Mouse (Mus musculus): ENCODE data around the gene Gm49601.

Gene Gm49601

DNA sequence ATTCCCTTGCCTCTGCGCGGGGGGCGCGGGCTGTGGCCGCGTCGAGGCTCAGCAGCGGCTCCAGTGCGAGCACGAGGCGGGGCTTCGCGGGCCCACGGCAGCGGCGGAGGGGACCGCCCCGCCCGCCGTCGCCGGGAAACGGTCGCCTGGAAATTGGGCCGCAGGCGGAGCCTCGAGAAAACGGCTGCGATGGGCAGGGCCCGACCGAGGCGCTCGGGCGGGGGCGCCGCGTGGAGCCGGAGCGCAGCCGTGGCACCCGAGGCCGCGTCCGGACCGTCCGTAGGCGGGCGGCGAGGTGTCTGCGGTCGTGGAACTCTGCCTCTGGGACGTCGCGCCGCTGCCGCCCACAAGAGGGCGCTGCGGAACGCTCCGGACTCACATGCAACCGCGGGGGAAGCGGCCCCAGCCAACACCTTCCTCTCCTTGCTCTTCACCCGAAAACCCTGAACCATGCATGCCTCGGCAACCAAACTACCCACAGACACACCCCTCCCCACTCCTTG is at the start of gene Gm49601:
Gene Gm49601, minus strand, starts transcription at position 52 of the 503 bp plus-strand sequence.
- H3K4me3 ChIP-seq (replicated peaks; ENCODE audit: low read length): peak within 1 kb of the TSS; percentile 77
- peaks cover 65% of the 10 kb centered on the region for H3K4me1 ChIP-seq (replicated peaks; ENCODE audit: low read depth, low read length)
- peaks cover 97% of the 10 kb centered on the region for H3K27me3 ChIP-seq (ENCODE audit: insufficient read depth, low read length)
- no peaks in the 10 kb centered on the region; the same call in 1 of the 2 replicates for H3K9me3 ChIP-seq (ENCODE audit: low read length)
- H3K36me3 ChIP-seq (ENCODE audit: insufficient read depth, low read length): no peaks in the 10 kb centered on the region
- TF ChIP-seq POU5F1 (IDR thresholded peaks at IDR 0.05; ENCODE audit: borderline replicate concordance, low read length) (no peak), NANOG (IDR thresholded peaks at IDR 0.05; ENCODE audit: borderline replicate concordance, low read length) (no peak), CTCF (conservative IDR thresholded peaks at IDR 0.05; ENCODE audit: low read length) (peak; percentile 6; the same call in 1 of the 2 replicates)

DNA sequence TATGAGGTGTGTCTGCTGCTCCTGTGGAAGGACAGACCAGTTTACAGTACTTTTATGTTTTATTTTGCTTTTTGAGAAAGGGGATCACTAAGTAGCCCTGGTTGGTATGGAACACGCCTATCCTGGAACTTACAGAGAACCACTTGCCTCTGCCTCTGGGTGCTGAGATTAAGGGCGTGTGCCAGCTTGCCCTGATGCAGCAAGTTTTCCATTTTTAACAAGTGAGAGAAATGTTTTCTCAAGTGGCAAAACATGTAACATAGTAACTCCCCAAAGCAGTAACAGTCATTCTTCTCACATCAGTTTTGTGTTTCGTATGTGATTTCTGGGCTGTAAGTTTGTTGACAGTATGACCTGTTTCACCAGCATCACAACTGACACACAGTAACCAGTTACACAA is 46.8 kb upstream of the Gm49601 start:
- Histone ChIP-seq H3K9me3 (ENCODE audit: low read length) (no peaks in the 10 kb centered on the region), H3K4me1 (replicated peaks; ENCODE audit: low read depth, low read length) (peaks cover 5% of the 10 kb centered on the region), H3K36me3 (ENCODE audit: insufficient read depth, low read length) (no peaks in the 10 kb centered on the region), H3K27me3 (ENCODE audit: insufficient read depth, low read length) (peaks cover 11% of the 10 kb centered on the region), H3K4me3 (replicated peaks; ENCODE audit: low read length) (no peak overlapping the region)
- no peak for TF ChIP-seq CTCF (conservative IDR thresholded peaks at IDR 0.05; ENCODE audit: low read length)
- TF ChIP-seq POU5F1 (IDR thresholded peaks at IDR 0.05; ENCODE audit: borderline replicate concordance, low read length): no peak
- no peak for TF ChIP-seq NANOG (IDR thresholded peaks at IDR 0.05; ENCODE audit: borderline replicate concordance, low read length)

DNA sequence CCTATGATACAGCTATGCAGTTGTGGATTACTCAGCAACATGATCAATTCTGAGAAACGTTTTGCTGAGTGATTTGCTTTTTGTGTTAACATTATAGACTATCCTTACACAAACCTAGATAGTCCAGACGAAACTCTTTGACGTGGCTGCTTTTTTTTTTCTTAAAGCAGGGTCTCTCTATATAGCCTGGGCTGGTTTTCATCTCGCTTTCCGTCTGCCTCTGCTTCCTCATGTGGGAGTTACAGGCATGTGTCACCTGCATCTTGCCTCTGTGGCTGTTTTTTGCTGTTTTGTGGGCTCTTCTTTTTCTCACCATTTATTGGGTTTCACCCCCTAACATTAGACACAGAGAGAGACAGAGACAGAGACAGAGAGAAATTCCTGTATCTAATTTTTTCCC is 45.8 kb upstream of the Gm49601 start:
- H3K27me3 ChIP-seq (ENCODE audit: insufficient read depth, low read length): peaks cover 13% of the 10 kb centered on the region
- H3K9me3 ChIP-seq (ENCODE audit: low read length): no peaks in the 10 kb centered on the region
- TF ChIP-seq NANOG (IDR thresholded peaks at IDR 0.05; ENCODE audit: borderline replicate concordance, low read length) (no peak), CTCF (conservative IDR thresholded peaks at IDR 0.05; ENCODE audit: low read length) (no peak), POU5F1 (IDR thresholded peaks at IDR 0.05; ENCODE audit: borderline replicate concordance, low read length) (no peak)
- no peak overlapping the region for H3K4me3 ChIP-seq (replicated peaks; ENCODE audit: low read length)
- H3K4me1 ChIP-seq (replicated peaks; ENCODE audit: low read depth, low read length): no peaks in the 10 kb centered on the region
- H3K36me3 ChIP-seq (ENCODE audit: insufficient read depth, low read length): no peaks in the 10 kb centered on the region

DNA sequence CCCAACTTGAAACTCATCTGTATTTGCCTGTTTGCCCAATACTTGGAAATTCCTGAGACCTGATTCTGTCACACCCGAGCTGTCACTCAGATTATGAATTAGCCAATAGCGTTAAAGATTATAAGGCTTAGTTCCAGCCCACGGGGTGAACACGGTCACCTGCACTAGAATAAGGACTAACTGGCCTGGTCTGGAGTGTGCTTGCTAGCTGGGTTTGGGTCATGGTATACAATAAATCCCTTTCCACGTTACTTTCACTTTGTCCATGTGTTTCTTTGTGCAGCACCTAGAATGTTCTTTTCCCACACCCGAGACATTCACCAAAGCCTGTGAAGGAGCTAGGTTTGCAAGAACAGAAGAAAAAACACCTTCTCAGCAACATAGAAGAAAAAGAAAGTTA is 43.7 kb upstream of the Gm49601 start:
- Histone ChIP-seq H3K4me1 (replicated peaks; ENCODE audit: low read depth, low read length) (no peaks in the 10 kb centered on the region), H3K4me3 (replicated peaks; ENCODE audit: low read length) (no peak overlapping the region), H3K36me3 (ENCODE audit: insufficient read depth, low read length) (no peaks in the 10 kb centered on the region), H3K9me3 (ENCODE audit: low read length) (no peaks in the 10 kb centered on the region), H3K27me3 (ENCODE audit: insufficient read depth, low read length) (peaks cover 15% of the 10 kb centered on the region)
- TF ChIP-seq CTCF (conservative IDR thresholded peaks at IDR 0.05; ENCODE audit: low read length): no peak
- no peak for TF ChIP-seq NANOG (IDR thresholded peaks at IDR 0.05; ENCODE audit: borderline replicate concordance, low read length)
- no peak for TF ChIP-seq POU5F1 (IDR thresholded peaks at IDR 0.05; ENCODE audit: borderline replicate concordance, low read length)

DNA sequence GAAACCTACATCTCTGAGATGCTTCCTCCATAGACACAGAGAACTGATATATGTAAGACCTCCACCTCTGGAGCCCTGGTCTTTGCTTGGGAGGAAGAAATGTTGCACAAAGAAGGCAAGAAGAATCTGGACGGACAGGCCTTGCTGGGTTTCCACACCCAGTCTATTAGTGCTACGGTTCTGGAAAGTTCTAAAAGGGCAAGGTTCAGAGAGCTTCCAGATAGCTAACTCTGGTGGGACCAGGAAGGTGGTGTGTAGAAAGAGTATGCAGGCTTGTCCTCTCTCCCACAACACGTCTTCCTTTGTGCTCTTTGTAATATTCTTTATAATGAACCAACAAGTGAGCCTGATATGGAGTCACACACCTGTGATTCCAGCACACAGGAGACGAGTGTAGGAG is 32.4 kb upstream of the Gm49601 start:
- H3K4me1 ChIP-seq (replicated peaks; ENCODE audit: low read depth, low read length): peaks cover 13% of the 10 kb centered on the region; the same call in 1 of the 2 replicates
- no peaks in the 10 kb centered on the region for H3K36me3 ChIP-seq (ENCODE audit: insufficient read depth, low read length)
- no peak for TF ChIP-seq CTCF (conservative IDR thresholded peaks at IDR 0.05; ENCODE audit: low read length)
- no peak for TF ChIP-seq NANOG (IDR thresholded peaks at IDR 0.05; ENCODE audit: borderline replicate concordance, low read length)
- TF ChIP-seq POU5F1 (IDR thresholded peaks at IDR 0.05; ENCODE audit: borderline replicate concordance, low read length): no peak
- H3K4me3 ChIP-seq (replicated peaks; ENCODE audit: low read length): no peak overlapping the region
- peaks cover 10% of the 10 kb centered on the region for H3K9me3 ChIP-seq (ENCODE audit: low read length)
- H3K27me3 ChIP-seq (ENCODE audit: insufficient read depth, low read length): no peaks in the 10 kb centered on the region

DNA sequence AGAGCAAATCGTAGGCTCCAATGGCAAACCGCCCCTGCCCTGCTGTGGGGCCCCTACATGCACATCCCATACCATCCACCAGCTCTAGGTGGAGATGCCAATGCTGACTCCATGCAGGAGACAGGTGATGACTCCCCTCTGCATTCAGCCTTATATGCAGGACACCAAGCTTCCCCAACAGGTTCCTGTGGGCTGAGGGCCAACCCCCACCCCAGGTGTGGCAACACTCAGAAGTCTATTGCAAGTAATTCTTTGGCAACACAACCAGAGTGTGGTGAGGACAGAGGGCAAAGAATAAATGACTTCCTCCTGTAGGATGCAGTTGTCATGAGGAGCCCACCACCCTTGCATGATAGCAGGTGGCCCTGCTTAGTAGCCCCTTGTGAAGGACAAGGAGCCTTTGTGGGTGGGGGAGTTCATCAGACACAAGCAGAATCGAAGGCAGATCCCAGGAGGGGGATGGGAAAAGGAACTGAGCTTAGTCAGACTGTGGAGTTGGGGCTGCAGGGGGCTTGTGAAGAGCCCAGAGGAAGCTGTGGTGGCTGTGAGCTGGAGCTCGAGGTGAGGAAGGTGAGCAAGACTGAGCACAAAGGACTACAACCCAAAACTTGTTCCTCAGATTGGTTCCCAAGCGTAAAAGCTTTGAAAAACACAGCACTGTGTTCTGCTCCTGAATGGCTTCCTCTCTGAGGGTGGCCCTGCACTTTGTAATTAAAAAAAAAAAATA is 29.3 kb upstream of the Gm49601 start:
- TF ChIP-seq POU5F1 (IDR thresholded peaks at IDR 0.05; ENCODE audit: borderline replicate concordance, low read length): no peak
- no peak for TF ChIP-seq CTCF (conservative IDR thresholded peaks at IDR 0.05; ENCODE audit: low read length)
- no peaks in the 10 kb centered on the region; the same call in 1 of the 2 replicates for H3K27me3 ChIP-seq (ENCODE audit: insufficient read depth, low read length)
- H3K4me1 ChIP-seq (replicated peaks; ENCODE audit: low read depth, low read length): peaks cover 13% of the 10 kb centered on the region; the same call in 1 of the 2 replicates
- no peaks in the 10 kb centered on the region for H3K36me3 ChIP-seq (ENCODE audit: insufficient read depth, low read length)
- peaks cover 5% of the 10 kb centered on the region; the same call in 1 of the 2 replicates for H3K9me3 ChIP-seq (ENCODE audit: low read length)
- no peak overlapping the region for H3K4me3 ChIP-seq (replicated peaks; ENCODE audit: low read length)

DNA sequence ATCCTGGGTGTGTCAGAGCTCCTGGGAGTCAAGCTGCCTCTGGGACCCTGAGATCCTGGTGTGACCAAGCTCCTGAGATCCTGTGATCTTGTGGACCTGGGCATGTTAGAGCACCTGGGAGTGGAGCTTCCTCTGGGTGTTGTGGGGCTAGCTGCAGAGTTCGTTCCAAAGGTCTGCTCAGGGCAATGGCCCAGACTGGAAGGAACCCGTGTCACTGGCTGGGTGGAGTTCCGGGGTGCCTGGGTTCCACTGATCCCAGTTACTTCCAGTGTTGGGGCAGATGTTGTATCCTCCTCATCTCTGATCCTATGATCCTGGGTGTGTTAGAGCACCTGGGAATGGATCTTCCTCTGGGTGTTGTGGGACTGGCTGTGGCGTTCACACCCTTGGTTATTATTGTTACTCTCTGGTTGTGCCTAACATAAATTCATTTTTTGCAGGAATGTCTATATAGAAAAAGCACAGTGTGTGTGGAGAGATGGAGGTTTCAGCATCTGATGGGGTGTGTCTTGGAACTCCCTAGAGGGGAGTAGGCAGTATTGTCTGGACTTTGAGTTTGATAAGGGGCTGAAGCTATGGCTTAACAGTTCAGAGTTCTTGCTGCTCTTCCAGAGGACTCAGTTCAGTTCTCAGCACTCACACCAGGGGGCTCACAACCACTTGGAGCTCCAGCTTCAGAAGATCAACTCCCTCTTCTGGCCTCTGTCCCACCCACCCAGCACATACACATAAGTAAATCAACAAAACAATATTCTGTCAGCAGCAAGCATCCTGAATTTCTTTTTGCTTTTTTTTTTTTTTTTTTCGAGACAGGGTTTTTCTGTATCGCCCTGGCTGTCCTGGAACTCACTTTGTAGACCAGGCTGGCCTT is 27.3 kb upstream of the Gm49601 start:
- H3K9me3 ChIP-seq (ENCODE audit: low read length): no peaks in the 10 kb centered on the region
- no peak overlapping the region for H3K4me3 ChIP-seq (replicated peaks; ENCODE audit: low read length)
- TF ChIP-seq CTCF (conservative IDR thresholded peaks at IDR 0.05; ENCODE audit: low read length) (no peak), NANOG (IDR thresholded peaks at IDR 0.05; ENCODE audit: borderline replicate concordance, low read length) (no peak), POU5F1 (IDR thresholded peaks at IDR 0.05; ENCODE audit: borderline replicate concordance, low read length) (no peak)
- peaks cover 13% of the 10 kb centered on the region for H3K4me1 ChIP-seq (replicated peaks; ENCODE audit: low read depth, low read length)
- H3K36me3 ChIP-seq (ENCODE audit: insufficient read depth, low read length): no peaks in the 10 kb centered on the region
- peaks cover 5% of the 10 kb centered on the region; the same call in 1 of the 2 replicates for H3K27me3 ChIP-seq (ENCODE audit: insufficient read depth, low read length)

DNA sequence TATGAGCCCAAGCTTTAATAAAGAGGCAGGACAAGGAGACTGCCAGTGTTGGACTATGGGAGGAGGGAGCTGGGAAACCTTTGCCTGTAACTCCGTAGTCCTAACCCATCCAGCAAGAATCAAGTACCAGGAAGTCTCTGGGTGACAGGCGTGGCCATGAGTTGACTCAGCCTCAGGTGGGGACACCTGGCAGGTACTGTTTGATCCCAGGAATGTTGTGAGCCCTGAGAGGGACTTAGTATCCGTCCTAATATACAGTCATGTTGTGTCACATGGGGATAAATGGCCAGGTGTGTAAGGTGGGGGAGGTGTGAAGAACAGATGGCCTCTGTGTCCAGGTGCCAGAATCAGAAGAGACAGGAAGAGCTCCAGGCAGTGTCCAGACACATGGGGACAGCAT is 22.9 kb upstream of the Gm49601 start:
- H3K36me3 ChIP-seq (ENCODE audit: insufficient read depth, low read length): no peaks in the 10 kb centered on the region
- TF ChIP-seq POU5F1 (IDR thresholded peaks at IDR 0.05; ENCODE audit: borderline replicate concordance, low read length): no peak
- TF ChIP-seq NANOG (IDR thresholded peaks at IDR 0.05; ENCODE audit: borderline replicate concordance, low read length): no peak
- TF ChIP-seq CTCF (conservative IDR thresholded peaks at IDR 0.05; ENCODE audit: low read length): no peak
- H3K27me3 ChIP-seq (ENCODE audit: insufficient read depth, low read length): peaks cover 5% of the 10 kb centered on the region; the same call in 1 of the 2 replicates
- H3K4me1 ChIP-seq (replicated peaks; ENCODE audit: low read depth, low read length): peaks cover 22% of the 10 kb centered on the region
- H3K9me3 ChIP-seq (ENCODE audit: low read length): no peaks in the 10 kb centered on the region
- H3K4me3 ChIP-seq (replicated peaks; ENCODE audit: low read length): no peak overlapping the region

Measured in E14TG2a.4 (cell line).